Mouse (Mus musculus) lung, adult 2 months (tissue): ENCODE measurements around the gene Spag6.

Experiments used
- CTCF ChIP-seq: fragments of 200-500 bp; IDR thresholded peaks from 2 replicates; pipeline ENCODE4 v1.5.1; 2011; ENCODE audit warnings: mild to moderate bottlenecking, low read length, control low read depth; ENCODE audit not compliant: insufficient read depth
- POLR2A ChIP-seq: fragments of 200-500 bp; IDR thresholded peaks from 2 replicates; pipeline ENCODE4 v1.6.1; 2011; ENCODE audit warnings: low read depth, mild to moderate bottlenecking, control low read depth, low read length, borderline replicate concordance; ENCODE audit errors: extremely low read depth

DNA sequence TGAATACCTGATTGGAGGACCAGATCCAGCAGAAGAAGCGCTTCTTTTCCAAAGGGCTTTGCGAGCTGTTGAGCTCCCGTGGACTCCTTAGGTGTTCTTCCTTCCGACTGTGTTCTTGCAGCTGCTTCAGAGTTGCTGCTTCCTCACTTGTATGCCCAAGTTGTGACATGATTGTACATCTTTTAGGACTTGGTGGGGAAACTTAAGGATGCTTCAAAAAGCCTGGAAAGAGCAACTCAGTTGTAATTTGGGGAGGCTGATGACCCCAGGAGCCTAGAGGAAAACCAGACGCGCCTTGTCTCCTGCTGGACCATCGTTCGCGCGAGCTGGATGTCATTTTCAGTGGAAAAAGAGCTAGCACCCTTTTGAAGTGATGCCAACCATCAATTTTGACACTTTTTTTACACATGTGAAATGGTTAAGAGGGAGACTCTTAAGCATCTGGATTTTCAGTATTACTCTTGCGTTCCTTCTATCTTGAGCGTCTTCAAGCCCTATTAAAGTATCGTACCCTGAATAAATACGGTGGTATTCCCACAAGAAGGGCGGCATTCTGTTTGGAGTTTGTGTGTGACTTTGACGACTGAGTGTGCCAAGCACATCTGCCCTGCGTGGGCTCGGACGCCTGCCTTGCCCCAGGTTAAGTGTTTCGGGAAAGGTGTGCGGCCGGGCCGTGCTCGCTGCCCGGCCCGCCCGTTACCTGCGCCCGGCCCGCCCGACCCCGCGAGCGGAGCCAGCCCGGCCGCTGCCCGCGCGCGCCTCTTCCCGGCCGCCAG, 18.0 kb upstream of the Spag6 start:
- TF ChIP-seq POLR2A: peak; percentile 23; the same call in 1 of the 2 replicates
- TF ChIP-seq CTCF: no peak
